Mouse (Mus musculus): ENCODE results near the gene Fbxl15.

Fbxl15 gene

DNA sequence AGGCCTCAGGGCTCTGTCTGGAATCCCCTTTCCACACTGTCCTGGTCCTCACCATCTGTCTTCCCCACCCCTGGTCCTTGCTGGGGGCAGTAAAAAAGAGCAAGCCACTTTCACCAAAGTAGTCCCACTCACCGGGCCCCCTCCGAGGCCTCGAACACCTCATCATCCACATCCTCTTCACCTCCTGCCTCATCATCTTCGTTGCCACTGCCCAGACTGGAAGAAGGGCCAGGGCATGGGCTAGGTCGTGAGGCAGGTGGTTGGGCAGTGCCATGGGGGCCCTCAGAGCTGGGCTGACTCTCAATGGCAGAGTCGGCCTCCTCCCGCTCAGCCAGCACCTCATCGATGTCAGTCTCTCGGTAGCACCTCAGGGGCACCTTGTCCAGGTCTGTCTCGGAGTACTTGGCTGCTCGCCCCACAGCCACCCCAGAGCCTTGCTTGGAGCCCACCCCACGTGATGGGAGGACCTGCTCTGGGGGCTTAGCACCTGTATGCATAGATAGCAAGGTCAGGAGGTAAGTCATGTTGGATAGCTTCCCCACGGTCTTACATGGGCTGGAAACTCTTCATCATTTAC is 4.9 kb upstream of the Fbxl15 start:
- DNase-seq (ENCODE audit: low spot score), result no peak

DNA sequence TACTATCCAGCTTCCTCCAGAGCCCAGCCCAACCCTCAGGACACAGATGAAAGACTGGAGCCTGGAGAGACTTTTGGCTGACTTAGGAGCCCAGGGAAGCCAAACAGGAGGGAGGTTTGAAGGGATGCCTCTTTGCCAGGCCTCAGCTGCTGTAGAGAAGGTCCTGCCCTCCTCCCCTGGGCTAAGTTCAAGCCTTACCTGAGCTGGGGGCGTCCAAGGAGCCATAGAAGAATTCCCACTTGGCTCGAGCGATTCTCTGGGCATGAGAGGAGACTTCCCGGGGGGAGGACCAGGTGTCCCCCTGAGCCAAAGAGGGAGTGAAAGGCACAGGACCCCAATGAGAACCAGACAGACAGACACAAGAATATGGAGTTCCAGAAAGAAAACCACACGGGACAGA is 4.3 kb upstream of the Fbxl15 start:
- DNase-seq (ENCODE audit: low spot score), result no peak

GRCm38 (mm10) chr19:46324366-46324765 is 3.6 kb upstream of the Fbxl15 start:
- DNase-seq (ENCODE audit: low spot score), result no peak

DNA sequence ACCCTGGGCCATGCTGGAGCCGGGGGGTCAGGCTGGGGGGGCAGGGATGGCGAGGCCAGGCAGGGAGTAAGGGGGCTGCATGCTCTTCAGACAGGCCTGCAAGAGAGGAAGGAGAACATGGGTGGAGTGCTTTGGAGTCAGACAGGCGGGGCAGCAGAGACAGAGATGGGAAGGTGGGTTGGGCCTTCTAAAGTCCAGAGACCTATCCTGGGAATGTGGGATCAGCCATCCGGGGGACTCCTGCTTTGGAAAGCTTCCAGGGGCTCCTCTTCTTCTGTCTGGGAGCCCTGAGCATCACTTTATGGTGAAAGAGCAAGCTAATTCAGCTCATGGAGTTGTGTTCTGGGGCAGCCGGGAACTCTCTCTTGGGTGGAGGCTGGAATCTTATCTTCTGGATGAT is 3.1 kb upstream of the Fbxl15 start:
- no peak for DNase-seq (ENCODE audit: low spot score)

DNA sequence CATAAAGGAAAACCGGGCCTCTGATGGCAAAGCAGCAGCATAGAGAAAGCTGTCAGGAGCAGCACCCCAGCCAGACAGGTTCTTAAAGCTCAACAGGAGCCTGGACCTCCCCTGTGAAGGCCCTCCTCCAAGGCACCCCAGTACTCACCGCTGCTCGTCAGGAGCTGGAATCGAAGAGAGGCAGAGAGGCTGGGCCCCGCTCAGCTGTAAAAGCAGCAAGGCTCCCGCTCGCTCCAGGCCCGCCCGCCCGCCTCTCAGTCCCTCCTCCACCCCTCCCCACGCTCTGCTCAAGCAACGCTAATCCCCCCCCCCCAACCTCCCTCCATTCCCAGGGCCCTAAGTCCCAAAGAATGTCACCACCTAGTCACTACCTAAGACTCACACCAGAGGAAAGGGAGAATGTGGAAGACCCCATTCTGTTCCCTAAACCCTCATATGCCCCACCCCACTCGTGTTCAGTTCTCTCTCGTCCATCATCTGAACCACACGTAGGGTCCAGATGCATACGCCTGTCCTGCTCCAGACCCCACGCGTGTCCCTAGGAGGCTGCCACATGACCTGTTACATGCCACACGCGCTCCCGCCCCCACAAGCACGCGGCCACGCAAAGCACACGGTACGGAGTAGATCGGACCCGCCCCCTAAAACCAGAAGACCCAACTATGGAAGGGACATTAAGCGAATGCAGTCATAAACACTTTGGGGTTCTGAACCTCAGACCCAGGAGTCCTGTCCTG is 1.8 kb upstream of the Fbxl15 start:
- no peak for DNase-seq (ENCODE audit: low spot score)

DNA sequence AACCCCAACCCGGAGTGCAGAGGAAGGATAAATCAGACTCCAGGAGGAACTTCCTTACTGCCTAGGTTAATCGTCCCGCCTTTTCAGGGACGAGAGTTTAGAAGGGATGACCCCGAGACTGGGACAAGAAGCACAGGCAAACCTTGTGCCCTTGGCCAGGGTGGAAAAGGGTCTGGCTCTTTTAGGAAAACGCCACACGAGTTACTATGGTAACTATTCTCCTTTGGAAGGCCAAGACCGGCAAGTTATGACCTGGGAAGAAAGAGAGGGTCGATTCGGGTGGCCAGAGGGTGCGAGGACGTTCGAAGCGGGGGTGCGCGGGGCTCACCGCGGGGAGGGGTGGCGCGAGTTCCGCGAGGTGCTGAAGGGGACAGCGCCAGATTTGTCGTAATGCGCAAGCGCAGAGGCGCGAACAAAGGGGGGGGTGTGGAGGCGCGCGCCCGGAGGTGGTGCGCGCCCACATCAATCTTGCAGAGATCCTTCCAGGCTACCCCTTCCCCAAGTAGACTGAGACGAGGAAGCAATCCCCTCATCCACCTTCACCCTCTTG is 1.2 kb upstream of the Fbxl15 start, which contains the start of gene Psd:
TSS of gene Psd (minus strand) at position 401 of the 550 bp plus-strand sequence.
- DNase-seq (ENCODE audit: low spot score), result no peak

GRCm38 (mm10) chr19:46327531-46328064 is 386 bp upstream of the Fbxl15 start:
- no peak for DNase-seq (ENCODE audit: low spot score)

- DNase-seq (ENCODE audit: low spot score), result no peak
These were observed 1.2 kb downstream of the Fbxl15 start for GRCm38 (mm10) chr19:46329031-46329641.

DNA sequence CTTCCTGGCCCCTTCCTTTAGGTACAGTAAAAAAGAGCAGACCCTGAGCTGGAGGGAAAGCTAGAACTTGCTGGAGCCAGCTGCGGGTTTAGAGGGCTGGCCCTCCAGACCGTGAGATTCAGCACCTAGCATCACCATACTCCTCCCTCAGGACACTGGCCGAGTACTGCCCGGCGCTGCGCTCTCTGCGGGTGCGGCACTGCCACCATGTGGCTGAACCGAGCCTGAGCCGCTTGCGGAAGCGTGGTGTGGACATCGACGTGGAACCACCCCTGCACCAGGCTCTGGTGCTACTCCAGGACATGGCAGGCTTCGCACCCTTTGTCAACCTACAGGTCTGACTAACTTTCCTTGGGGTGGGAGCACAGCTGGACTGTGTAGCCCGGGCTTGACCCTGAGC is 2.0 kb downstream of the Fbxl15 start:
- peak; percentile 81 for DNase-seq (ENCODE audit: low spot score)

DNA sequence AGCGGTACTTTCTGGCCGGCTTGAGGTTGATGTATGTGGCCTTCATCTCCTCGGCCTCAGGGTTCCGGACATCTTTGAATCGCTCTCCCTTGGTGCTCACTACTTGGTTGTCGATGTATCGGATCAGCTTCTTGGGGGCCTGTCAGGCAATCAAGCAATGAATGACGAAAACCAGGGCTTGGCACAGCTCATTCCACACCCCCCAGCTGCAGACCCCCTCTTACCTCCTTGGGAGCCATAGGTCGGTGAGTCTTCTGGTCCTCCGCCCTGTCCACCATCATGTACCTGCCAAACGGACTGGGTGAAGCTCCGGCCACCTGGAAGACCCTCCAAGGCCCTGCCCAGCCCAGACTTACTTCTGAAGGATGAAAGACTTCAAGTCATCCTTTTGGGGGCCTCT is 2.7 kb downstream of the Fbxl15 start:
- DNase-seq (ENCODE audit: low spot score), result no peak

- no peak for DNase-seq (ENCODE audit: low spot score)
These were observed 3.3 kb downstream of the Fbxl15 start for GRCm38 (mm10) chr19:46331326-46331725.

DNA sequence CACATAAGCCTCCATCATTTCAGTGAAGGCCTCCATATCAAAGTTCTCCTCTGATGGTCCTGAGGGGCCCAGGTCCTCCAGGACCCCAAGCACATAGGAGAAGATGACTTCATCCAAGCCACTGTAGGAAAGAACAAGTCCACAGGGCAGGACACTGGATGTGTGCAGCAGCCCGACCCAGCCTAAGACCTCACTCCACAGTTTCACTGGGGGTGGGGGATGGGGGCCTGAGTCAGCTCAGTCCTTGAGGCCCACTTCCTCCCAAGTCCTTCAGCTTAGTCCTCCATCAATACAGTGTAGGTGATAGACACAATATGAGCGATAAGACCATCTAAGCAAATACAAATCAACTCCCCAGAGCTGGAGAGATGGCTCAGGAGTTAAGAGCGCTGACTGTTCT is 4.0 kb downstream of the Fbxl15 start:
- DNase-seq (ENCODE audit: low spot score), result no peak

DNA sequence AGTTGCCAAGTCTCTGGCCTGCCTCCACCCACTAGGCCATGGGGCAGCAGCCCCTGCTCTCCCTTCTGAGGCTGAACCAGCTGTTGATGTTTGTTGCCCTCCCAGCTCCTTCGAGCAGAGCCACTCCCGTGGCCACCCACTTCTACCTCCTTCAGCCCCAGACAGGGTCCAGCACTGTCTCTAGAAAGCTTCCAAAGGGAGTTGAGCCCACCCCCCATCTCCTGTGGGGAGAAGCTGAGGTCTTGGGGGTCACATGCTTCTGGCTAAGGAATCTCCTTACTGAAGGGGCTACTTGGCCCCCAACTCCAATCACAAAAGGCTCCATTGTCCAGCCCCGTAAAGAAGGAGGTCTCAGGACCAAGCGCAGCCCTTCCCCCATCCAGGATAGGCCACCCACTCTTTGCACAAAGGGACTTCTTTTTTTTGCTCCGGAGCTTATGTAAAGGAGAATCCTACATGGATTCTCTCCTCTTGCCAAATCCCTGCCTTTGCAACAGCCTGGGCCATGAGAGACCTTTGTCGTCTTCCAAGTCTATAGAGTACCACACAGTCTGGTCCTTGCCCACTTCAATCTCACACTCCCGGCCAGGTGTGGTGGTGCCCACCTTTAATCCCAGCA is 4.8 kb downstream of the Fbxl15 start:
- no peak for DNase-seq (ENCODE audit: low spot score)

DNA sequence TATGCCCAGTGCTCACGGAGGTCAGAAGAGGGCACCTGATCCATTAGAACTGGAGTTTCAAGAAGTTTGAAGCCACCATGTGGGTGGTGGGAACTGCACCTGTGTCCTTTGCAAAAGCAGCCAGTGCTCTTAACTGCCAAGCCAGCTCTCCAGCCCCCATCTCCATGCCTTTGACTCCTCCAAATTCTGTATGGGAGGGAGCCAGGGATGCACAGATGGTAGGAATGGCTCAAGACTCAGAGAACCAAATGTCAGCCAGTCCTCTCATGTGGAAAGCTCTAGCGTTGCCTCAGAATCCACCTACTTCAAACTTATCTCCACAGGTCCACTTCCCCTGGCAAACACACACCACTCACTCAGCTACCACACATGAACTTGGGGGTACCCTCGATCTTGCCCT is 5.9 kb downstream of the Fbxl15 start:
- DNase-seq (ENCODE audit: low spot score), result no peak

DNA sequence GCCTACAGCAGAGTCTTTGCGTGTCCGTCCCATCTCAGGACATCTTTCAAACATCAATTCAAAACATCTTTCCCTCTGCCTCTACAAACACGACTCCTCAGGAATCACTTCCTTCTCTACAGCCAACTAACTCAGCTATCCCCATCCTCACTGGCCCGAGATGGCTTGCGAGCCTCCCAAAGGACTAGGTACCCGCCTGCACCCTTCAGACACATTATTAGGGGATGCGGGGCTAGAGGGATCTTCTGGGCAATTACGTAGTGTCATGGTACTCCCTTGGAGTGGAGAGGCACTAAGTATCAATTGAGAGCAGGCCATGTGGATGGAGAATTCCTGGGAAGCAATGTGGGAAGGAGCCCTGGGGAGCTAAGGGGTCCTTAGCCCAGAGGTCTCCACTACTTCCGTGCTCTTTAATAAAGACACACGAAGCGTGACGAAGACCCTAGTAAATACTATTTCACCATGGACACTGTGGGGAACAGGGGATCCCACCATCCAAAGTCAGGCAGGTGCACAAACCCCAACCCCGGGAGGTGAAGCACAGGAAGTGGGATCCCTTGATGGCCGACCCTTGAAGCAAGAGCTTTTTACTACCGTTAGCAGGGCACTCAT is 9.8 kb downstream of the Fbxl15 start:
- no peak for DNase-seq (ENCODE audit: low spot score)

DNA sequence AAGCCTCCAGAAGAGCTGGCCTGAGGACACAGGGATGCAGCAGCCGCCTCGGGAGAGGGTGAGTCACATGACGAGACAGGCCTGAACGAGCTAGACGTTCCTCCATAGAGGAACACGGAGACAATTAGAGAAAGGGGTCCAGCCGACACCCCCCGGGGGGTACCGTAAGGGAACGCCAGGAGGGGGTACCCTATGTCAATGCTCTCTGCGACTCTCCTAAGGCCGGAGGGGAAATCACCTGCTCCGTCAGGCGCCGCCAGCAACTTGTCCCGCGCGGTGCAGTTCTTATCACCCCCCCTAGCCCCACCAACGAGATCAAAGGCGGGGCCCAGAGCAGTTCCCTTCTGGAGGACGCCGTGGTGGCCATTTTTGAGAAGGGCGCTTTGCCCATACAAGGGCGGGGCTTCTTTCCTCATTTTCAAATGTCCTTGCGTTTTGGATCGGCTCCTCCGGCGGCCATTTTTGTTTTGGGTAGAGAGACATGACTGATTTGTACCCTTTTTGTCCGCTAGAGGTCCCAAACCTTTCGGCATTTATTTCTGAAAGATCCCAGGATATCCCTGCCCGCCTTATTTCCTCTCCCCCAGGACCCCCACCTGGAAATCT is 10.4 kb downstream of the Fbxl15 start, which contains the start of gene Cuedc2:
TSS of gene Cuedc2 (minus strand) at position 372 of the 606 bp plus-strand sequence.
- DNase-seq (ENCODE audit: low spot score), result peak; percentile 99

DNA sequence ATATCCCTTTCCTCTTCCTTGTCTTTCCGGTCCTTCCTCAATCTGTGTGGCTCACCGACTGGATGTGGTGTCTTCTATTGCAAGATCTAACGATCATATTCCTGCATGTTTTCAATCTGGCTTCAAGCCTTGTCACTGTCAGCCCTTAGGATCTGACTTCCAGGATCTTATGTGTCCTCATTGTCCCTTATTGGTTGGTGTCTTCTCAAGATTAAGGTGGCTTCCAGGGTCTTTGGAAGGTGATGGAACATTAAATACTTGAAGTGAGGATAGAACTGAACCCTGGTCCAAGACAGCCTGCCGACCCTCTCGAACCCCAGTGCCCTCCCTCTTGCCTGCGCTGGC is 10.9 kb downstream of the Fbxl15 start:
- no peak for DNase-seq (ENCODE audit: low spot score)

DNA sequence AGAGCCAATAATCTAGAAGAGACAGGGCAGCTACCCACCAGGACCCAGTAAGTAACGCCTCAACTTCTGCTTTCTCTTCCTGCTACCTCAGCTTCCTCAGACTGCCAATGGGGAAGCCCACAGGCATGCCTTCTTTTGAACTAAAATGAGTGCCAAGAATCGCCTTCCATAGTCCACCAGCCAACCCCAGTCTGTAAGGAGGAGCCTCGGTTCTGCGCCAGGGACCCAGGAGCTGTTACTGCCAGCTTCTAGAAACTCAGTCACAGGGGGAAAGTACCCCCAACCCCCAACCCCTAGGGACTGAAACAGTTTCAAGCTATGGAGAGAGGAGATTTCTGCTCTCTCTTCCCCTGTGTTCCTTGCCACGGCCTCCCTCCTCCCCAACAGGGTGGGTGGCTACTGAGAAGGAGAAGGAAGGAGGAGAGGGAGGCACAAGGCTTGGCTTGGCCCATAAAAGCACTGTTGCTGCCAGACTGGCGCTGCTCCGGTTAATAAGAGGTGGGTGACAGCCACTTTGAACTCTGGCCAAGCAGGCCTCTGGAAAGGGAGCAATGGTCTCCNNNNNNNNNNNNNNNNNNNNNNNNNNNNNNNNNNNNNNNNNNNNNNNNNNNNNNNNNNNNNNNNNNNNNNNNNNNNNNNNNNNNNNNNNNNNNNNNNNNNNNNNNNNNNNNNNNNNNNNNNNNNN is 11.4 kb downstream of the Fbxl15 start:
- peak; percentile 63 for DNase-seq (ENCODE audit: low spot score)

DNA sequence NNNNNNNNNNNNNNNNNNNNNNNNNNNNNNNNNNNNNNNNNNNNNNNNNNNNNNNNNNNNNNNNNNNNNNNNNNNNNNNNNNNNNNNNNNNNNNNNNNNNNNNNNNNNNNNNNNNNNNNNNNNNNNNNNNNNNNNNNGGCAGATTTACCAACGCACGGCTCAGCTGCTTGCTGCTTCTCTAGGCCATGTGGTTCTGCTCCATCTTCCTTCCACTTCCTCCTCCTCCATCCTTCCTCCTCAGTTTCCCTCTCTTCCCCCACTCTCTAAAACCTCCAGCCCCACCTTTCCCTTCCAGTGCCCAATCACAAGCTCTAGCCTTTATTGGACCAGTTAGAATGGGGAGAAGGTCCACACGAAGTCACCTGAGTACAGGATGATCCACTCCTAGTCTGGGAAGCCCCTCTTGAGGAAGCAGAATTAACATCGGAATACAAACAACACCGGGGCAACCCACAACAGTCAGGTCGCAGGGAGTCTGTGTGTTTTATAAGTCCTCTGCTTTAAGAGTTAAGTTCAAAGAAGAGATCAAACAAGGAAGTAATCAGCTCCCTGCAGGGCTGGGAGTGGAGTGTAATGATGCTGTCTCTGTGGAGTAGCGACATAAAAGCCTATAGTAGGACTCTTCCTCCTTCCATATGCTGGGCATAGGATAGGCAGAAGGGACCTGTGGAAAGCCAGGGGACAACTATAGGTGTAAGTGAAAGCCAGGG is 16.9 kb downstream of the Fbxl15 start:
- no peak for DNase-seq (ENCODE audit: low spot score)

- no peak for DNase-seq (ENCODE audit: low spot score)
These were observed 19.2 kb downstream of the Fbxl15 start for GRCm38 (mm10) chr19:46347146-46347545.
